Mouse (Mus musculus) MEL (cell line): ENCODE data around the gene Dlec1. TPM values are rescaled to one million over a fixed set of nuclear protein-coding genes. Genes with fewer than 3 reads are reported as not detected.
A peak's percentile ranks its signal among the peaks of the same experiment; 100 is the strongest.

Experiments
- DNase-seq: peaks from one replicate; pipeline ENCODE4 v3.0.0; 2011; ENCODE audit warnings: low read depth, low spot score
- H3K27ac ChIP-seq: 2 replicates; pipeline ENCODE4 v1.5.1; 2012; ENCODE audit warnings: low read depth, mild to moderate bottlenecking, control low read depth, low read length, moderate library complexity; ENCODE audit not compliant: control insufficient read depth
- H3K27me3 ChIP-seq, 2 experiments: fragments of 150-350 bp in 1 of 2; sonication (generic) in 1 of 2; 2 replicates each; pipeline ENCODE4 v1.6.1; 2012; ENCODE audit warnings: low read length in 2 of 2, mild to moderate bottlenecking in 2 of 2, improper control_type of control experiment in 1 of 2, moderate library complexity in 1 of 2; ENCODE audit not compliant: insufficient read depth in 2 of 2, control insufficient read depth in 1 of 2
- H3K36me3 ChIP-seq, 2 experiments: 2 replicates each; pipeline ENCODE4 v1.6.1; 2012 to 2014; ENCODE audit warnings: low read length in 2 of 2, improper control_type of control experiment in 1 of 2, inconsistent platforms in 1 of 2, mild to moderate bottlenecking in 1 of 2; ENCODE audit not compliant: insufficient read depth in 2 of 2, control insufficient read depth in 1 of 2
- H3K4me1 ChIP-seq, 2 experiments: fragments of 150-350 bp in 1 of 2; sonication (generic) in 1 of 2; 2 replicates each; pipeline ENCODE4 v1.6.1; 2012; ENCODE audit warnings: low read length in 2 of 2, improper control_type of control experiment in 1 of 2, mild to moderate bottlenecking in 1 of 2; ENCODE audit not compliant: insufficient read depth in 2 of 2, control insufficient read depth in 1 of 2
- H3K4me3 ChIP-seq, 2 experiments: fragments of 150-350 bp in 1 of 2; sonication (generic) in 1 of 2; 2 replicates each; pipeline ENCODE4 v1.5.1; 2012; ENCODE audit warnings: low read depth in 2 of 2, low read length in 2 of 2, mild to moderate bottlenecking in 2 of 2, moderate library complexity in 2 of 2, control low read depth in 1 of 2, improper control_type of control experiment in 1 of 2; ENCODE audit not compliant: control insufficient read depth in 1 of 2, insufficient read depth in 1 of 2
- H3K79me2 ChIP-seq: 2 replicates; pipeline ENCODE4 v1.6.1; 2012; ENCODE audit warnings: mild to moderate bottlenecking, low read length, moderate library complexity; ENCODE audit not compliant: control insufficient read depth, poor library complexity, insufficient read depth
- H3K9ac ChIP-seq: 2 replicates; pipeline ENCODE4 v1.6.1; 2012; ENCODE audit warnings: low read depth, mild to moderate bottlenecking, control low read depth, low read length, moderate library complexity; ENCODE audit not compliant: control insufficient read depth, poor library complexity, severe bottlenecking
- H3K9me3 ChIP-seq: fragments of 150-350 bp; sonication (generic); replicated peaks from 2 replicates; pipeline ENCODE4 v1.6.1; 2012; ENCODE audit warnings: mild to moderate bottlenecking, low read length, improper control_type of control experiment, moderate library complexity; ENCODE audit not compliant: insufficient read depth
- BHLHE40 ChIP-seq: IDR thresholded peaks from 2 replicates; pipeline ENCODE4 v1.6.1; 2012; ENCODE audit warnings: low read depth, mild to moderate bottlenecking, inconsistent platforms, low read length, improper control_type of control experiment, borderline replicate concordance
- CHD1 ChIP-seq: IDR thresholded peaks from 2 replicates; pipeline ENCODE4 v1.6.1; 2012; ENCODE audit warnings: low read depth, mild to moderate bottlenecking, inconsistent platforms, low read length, improper control_type of control experiment
- CHD2 ChIP-seq: IDR thresholded peaks from 2 replicates; pipeline ENCODE4 v1.6.1; 2011; ENCODE audit warnings: low read length, improper control_type of control experiment
- E2F4 ChIP-seq: IDR thresholded peaks from 2 replicates; pipeline ENCODE4 v1.6.1; 2011; ENCODE audit warnings: low read depth, low read length, improper control_type of control experiment, borderline replicate concordance
- ELF1 ChIP-seq: IDR thresholded peaks from 2 replicates; pipeline ENCODE4 v1.6.1; 2014; ENCODE audit warnings: low read depth, mild to moderate bottlenecking, inconsistent platforms, low read length, improper control_type of control experiment, moderate library complexity
- EP300 ChIP-seq, 2 experiments: IDR thresholded peaks; 2 replicates each; pipeline ENCODE4 v1.6.1; 2011; ENCODE audit warnings: improper control_type of control experiment in 2 of 2, low read length in 2 of 2, low read depth in 1 of 2, mild to moderate bottlenecking in 1 of 2
- GABPA ChIP-seq: IDR thresholded peaks from 2 replicates; pipeline ENCODE4 v1.6.1; 2012; ENCODE audit warnings: low read depth, mild to moderate bottlenecking, inconsistent platforms, low read length, improper control_type of control experiment, moderate library complexity
- KAT2A ChIP-seq: conservative IDR thresholded peaks from 2 replicates; pipeline ENCODE4 v1.6.1; 2012; ENCODE audit warnings: low read depth, low read length, improper control_type of control experiment, inconsistent platforms
- MAX ChIP-seq: IDR thresholded peaks from 2 replicates; pipeline ENCODE4 v1.6.1; 2011; ENCODE audit warnings: low read length, improper control_type of control experiment
- MAZ ChIP-seq: IDR thresholded peaks from 2 replicates; pipeline ENCODE4 v1.6.1; 2012; ENCODE audit warnings: low read depth, mild to moderate bottlenecking, inconsistent platforms, low read length, improper control_type of control experiment
- MXI1 ChIP-seq: IDR thresholded peaks from 2 replicates; pipeline ENCODE4 v1.6.1; 2011; ENCODE audit warnings: mild to moderate bottlenecking, low read depth, low read length, improper control_type of control experiment
- MYC ChIP-seq: IDR thresholded peaks from 2 replicates; pipeline ENCODE4 v1.6.1; 2011; ENCODE audit warnings: low read depth, mild to moderate bottlenecking, low read length, improper control_type of control experiment, moderate library complexity
- NRF1 ChIP-seq: IDR thresholded peaks from 2 replicates; pipeline ENCODE4 v1.6.1; 2014; ENCODE audit warnings: low read depth, mild to moderate bottlenecking, inconsistent platforms, low read length, improper control_type of control experiment, moderate library complexity; ENCODE audit not compliant: poor library complexity, insufficient read depth, severe bottlenecking
- POLR2A ChIP-seq, 2 experiments: IDR thresholded peaks; 2 replicates each; pipeline ENCODE4 v1.6.1; 2011 to 2012; ENCODE audit warnings: low read length in 2 of 2, mild to moderate bottlenecking in 2 of 2, control low read depth in 1 of 2, improper control_type of control experiment in 1 of 2, low read depth in 1 of 2, moderate library complexity in 1 of 2; ENCODE audit not compliant: control insufficient read depth in 1 of 2, insufficient read depth in 1 of 2, poor library complexity in 1 of 2
- POLR2AphosphoS2 ChIP-seq: IDR thresholded peaks from 2 replicates; pipeline ENCODE4 v1.6.1; 2011; ENCODE audit warnings: low read length, improper control_type of control experiment
- RAD21 ChIP-seq: IDR thresholded peaks from 2 replicates; pipeline ENCODE4 v1.6.1; 2011; ENCODE audit warnings: mild to moderate bottlenecking, low read depth, low read length, improper control_type of control experiment
- RCOR1 ChIP-seq: IDR thresholded peaks from 2 replicates; pipeline ENCODE4 v1.6.1; 2012; ENCODE audit warnings: low read depth, mild to moderate bottlenecking, inconsistent platforms, low read length, improper control_type of control experiment
- SIN3A ChIP-seq: IDR thresholded peaks from 2 replicates; pipeline ENCODE4 v1.6.1; 2012; ENCODE audit warnings: low read length, improper control_type of control experiment, inconsistent platforms
- SMC3 ChIP-seq: IDR thresholded peaks from 2 replicates; pipeline ENCODE4 v1.6.1; 2011; ENCODE audit warnings: low read depth, low read length, improper control_type of control experiment
- TBP ChIP-seq: IDR thresholded peaks from 2 replicates; pipeline ENCODE4 v1.8.0; 2011; ENCODE audit warnings: low read depth, low read length, improper control_type of control experiment
- USF2 ChIP-seq, 2 experiments: IDR thresholded peaks; 2 replicates each; pipeline ENCODE4 v1.6.1; 2011 to 2012; ENCODE audit warnings: improper control_type of control experiment in 2 of 2, low read length in 2 of 2, borderline replicate concordance in 1 of 2, inconsistent platforms in 1 of 2, low read depth in 1 of 2, mild to moderate bottlenecking in 1 of 2; ENCODE audit not compliant: insufficient read depth in 1 of 2
- polyA plus RNA-seq, 2 experiments: library from polyadenylated mRNA; stranded (reverse) in 1 of 2; unstranded in 1 of 2; fragments of >175 nt in 1 of 2; fragments of >200 nt in 1 of 2; gene quantifications; 2 replicates each; pipeline versions ENCODE4 v1.2.1 to v1.2.4; 2012; ENCODE audit warnings: low replicate concordance in 2 of 2, low read depth in 1 of 2; ENCODE audit not compliant: insufficient read length in 2 of 2, insufficient read depth in 1 of 2, missing spikeins in 1 of 2
- total RNA-seq: library from RNA; depleted of rRNA; stranded (reverse); fragments of 300-350 nt; gene quantifications from 2 replicates; pipeline ENCODE4 v1.2.3, GENCODE M21; 2012

Dlec1 gene
- total and polyA plus RNA-seq, 3 experiments, result 0.22 TPM; not detected in 2

DNA sequence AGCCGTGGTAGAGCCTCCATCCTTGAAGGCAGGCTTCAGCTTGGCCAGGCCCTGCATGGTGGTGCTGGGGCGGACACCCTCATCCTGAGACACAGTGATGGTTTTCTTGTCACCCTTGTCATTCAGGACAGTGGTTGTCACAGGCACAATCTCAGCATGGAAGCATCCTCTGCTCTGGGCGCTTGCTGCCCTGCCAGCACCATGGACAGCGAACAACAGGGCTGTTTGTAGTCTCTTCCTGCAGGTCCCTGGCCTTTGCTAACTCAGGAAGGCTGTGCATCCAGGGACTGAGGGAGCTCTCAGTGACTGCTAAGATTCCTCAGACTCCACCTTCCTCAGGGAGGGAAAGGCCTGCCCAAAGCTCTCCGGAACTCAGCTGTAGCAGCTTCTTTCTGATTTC is 47.3 kb downstream of the Dlec1 start:
- H3K4me3 ChIP-seq, result no peak overlapping the region
- no peak overlapping the region for H3K27ac ChIP-seq
- DNase-seq, result peak; percentile 71
- no peaks in the 10 kb centered on the region for H3K79me2 ChIP-seq
- no peaks in the 10 kb centered on the region for H3K4me1 ChIP-seq
- H3K9me3 ChIP-seq, result no peaks in the 10 kb centered on the region
- no peaks in the 10 kb centered on the region; a peak in 1 of 4 replicates for H3K27me3 ChIP-seq
- H3K36me3 ChIP-seq, result no peaks in the 10 kb centered on the region
- H3K9ac ChIP-seq, result no peak overlapping the region
- TF ChIP-seq USF2 (IDR thresholded peaks at IDR 0.05; ENCODE audit: borderline replicate concordance in 1 of 2, insufficient read depth in 1 of 2, low read depth in 1 of 2, low read length in 2 of 2) (no peak), TBP (no peak), SIN3A (peak; percentile 62), MXI1 (peak; percentile 58), CHD1 (no peak), MAZ (no peak), POLR2A (IDR thresholded peaks at IDR 0.05; ENCODE audit: control insufficient read depth in 1 of 2, insufficient read depth in 1 of 2, low read depth in 1 of 2, low read length in 2 of 2, poor library complexity in 1 of 2) (no peak), SMC3 (peak; percentile 20; the same call in 1 of the 2 replicates), CHD2 (no peak), KAT2A (no peak)

DNA sequence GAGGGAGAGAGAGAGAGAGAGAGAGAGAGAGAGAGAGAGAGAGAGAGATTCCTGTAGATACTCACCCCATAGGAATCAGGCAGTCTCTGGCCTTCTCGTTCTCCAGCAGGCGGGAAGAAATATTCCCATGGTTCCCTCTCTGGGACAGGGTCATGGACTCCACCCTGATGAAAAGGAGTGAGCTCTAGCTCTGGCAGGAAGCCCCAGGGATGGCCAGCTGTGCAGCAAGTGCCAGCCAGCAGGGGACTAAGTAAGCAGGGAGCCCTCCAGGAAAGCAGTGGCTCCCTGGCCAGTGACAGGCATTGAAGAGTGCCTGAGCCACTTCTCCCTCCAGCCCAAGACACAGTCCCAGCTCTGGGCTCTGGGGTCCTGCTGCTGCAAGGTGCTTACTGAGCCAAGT is 49.5 kb downstream of the Dlec1 start:
- Histone ChIP-seq H3K4me3 (no peak overlapping the region), H3K9me3 (no peaks in the 10 kb centered on the region), H3K4me1 (no peaks in the 10 kb centered on the region), H3K9ac (no peak overlapping the region), H3K27me3 (peaks cover 0 to 1% of the 10 kb centered on the region in 2 experiments; a peak in 1 of 4 replicates), H3K27ac (no peak overlapping the region), H3K79me2 (no peaks in the 10 kb centered on the region), H3K36me3 (no peaks in the 10 kb centered on the region)
- DNase-seq, result no peak
- TF ChIP-seq E2F4 (no peak), CHD2 (no peak), CHD1 (no peak), MAX (no peak), MAZ (no peak), BHLHE40 (no peak), RCOR1 (no peak), POLR2A (IDR thresholded peaks at IDR 0.05; ENCODE audit: control insufficient read depth in 1 of 2, insufficient read depth in 1 of 2, low read depth in 1 of 2, low read length in 2 of 2, poor library complexity in 1 of 2) (no peak), GABPA (no peak), TBP (no peak), ELF1 (no peak), NRF1 (no peak), SMC3 (no peak), EP300 (IDR thresholded peaks at IDR 0.05; ENCODE audit: low read depth in 1 of 2, low read length in 2 of 2) (no peak), MXI1 (no peak), RAD21 (no peak), POLR2AphosphoS2 (no peak), MYC (no peak)
